Mouse (Mus musculus): ENCODE measurements around the gene Upk2.

GRCm38 (mm10) chr9:44454891-44455220 lies at the start of gene Upk2:
- no peak for TF ChIP-seq TAL1 (IDR thresholded peaks at IDR 0.05; ENCODE audit: low read length)
- no peak for TF ChIP-seq GATA1 (IDR thresholded peaks at IDR 0.05; ENCODE audit: low read length)

Data from erythroblast, embryonic 14.5 days (primary cell).